Mouse (Mus musculus) kidney, adult 10 weeks (tissue): ENCODE measurements around the gene Mad1l1. TPM values are rescaled to one million over a fixed set of nuclear protein-coding genes. Genes with fewer than 3 reads are reported as not detected.

Experiments used
- polyA plus RNA-seq: library from polyadenylated mRNA; stranded (reverse); fragments of 350-450 nt; fragmentation: Illumina TruSeq; extraction: RNeasy Lipid Tissue Mini Kit (QIAGEN cat#74804); gene quantifications from one replicate; pipeline ENCODE4 v1.2.3, GENCODE M21; 2014; ENCODE audit warnings: low read depth, low replicate concordance

Gene Mad1l1
- not detected for polyA plus RNA-seq

DNA sequence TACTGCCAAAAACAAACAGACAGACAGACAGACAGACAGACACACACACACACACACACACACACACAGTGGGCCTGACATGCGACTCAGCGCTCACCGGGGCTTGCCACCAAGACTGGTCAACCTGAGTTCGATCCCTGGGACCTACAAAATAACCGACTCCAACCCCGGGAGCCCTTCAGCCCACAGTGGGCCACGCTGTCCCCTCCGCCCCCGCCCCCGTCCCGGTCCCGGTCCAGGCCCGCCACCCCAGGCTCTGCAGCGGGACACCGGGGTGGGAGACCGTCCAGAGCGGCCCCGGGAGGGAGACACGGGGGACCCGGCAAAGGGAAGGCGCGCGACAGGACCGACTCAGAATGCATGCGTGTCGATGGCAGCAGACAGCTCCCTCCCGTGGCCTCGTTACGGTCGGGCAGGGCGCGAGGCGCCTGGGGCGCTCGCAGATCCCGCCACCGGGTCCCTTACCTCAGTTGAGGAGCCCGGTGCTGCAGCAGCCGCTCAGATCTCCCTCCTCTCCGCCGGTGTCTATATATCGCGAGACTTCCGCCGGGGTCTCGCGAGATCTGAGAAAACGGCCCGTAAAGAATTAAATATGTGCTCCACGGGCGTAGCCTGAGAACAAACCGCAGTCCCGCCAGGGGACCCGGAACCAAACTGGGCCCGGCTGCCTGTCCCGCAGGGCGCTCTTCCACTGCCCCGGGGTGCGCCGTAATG is at the start of gene Mad1l1, which contains the start of gene Nudt1:
Gene Mad1l1 (minus strand): TSS at position 511 of the 714 bp plus-strand sequence.
Gene Nudt1 (plus strand): TSS at position 615 of the 714 bp plus-strand sequence.

DNA sequence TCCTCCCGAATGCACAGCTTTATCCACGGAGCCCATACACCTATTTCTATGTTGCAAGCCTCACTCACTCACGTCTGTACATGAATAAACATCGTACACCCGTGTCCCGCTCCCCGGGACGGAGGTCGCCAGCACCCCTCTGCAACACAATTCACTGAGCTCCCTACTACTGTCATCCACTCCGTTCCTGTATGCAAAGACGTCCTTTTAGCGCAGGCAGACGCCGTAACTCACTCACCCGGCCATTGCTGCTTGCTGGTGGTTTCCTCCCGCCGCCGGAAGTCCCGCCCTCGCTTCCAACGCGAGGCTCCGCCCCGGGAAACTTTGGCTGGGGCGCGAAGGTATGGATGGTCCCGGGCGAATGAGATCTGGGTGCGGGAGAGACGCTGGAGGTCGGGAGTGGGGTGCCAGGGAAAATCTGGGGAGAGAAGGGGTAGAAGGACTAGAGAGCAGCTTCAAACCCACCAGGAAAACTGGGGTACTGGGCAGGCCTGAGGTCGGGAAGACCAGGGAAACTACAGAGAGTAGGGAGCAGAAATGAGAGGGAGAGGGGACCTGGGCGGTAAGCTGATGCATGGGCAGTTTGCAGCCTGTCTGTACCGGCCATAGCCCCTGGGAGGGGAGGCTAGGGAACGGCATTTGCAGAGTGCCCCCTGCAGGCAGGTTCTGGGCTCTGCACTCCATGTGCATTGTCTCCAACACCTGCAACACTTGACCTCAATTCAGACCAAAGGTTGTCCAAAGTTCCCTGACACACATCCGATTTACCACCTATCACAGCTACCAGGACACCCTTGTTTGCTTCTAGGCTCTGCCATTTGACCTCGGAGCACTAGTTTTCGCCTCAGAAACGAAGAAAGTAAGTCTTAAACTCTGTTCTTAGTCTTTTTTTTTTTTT is 10.5 kb upstream of the Mad1l1 start, which contains the start of gene Mrm2:
Gene Mrm2 (minus strand): TSS at position 284 of the 898 bp plus-strand sequence.

Other genes starting within 250 kb of the Mad1l1 start
- 0.53 TPM for gene Nudt1, start 104 bp upstream of the Mad1l1 start, polyA plus RNA-seq
- gene Mrm2, start 10.3 kb upstream of the Mad1l1 start, polyA plus RNA-seq: 0.73 TPM
- gene Snx8, start 67.7 kb upstream of the Mad1l1 start, polyA plus RNA-seq: 0.36 TPM
- 25.0 TPM for gene Eif3b, start 97.8 kb upstream of the Mad1l1 start, polyA plus RNA-seq
- not detected for gene Gm4869, start 124.1 kb upstream of the Mad1l1 start, polyA plus RNA-seq
- not detected for gene Chst12, start 184.0 kb upstream of the Mad1l1 start, polyA plus RNA-seq
- gene Grifin, start 243.5 kb upstream of the Mad1l1 start, polyA plus RNA-seq: not detected